Mouse (Mus musculus): Measurements from ENCODE around the gene Cacna2d1.

Gene Cacna2d1

GRCm38 (mm10) chr5:15934376-15935233 lies at the start of gene Cacna2d1:
Gene Cacna2d1 (plus strand): TSS chr5:15934691.
- DNase-seq (ENCODE audit: low spot score), result peak; percentile 62

- DNase-seq (ENCODE audit: low spot score), result no peak
Observed at GRCm38 (mm10) chr5:15895098-15895497, 39.4 kb upstream of the Cacna2d1 start.

GRCm38 (mm10) chr5:15896706-15897105 lies 37.8 kb upstream of the Cacna2d1 start:
- DNase-seq (ENCODE audit: low spot score), result peak; percentile 10

- no peak for DNase-seq (ENCODE audit: low spot score)
Observed at GRCm38 (mm10) chr5:15906446-15906845, 28.0 kb upstream of the Cacna2d1 start.

GRCm38 (mm10) chr5:15914931-15915330 lies 19.6 kb upstream of the Cacna2d1 start:
- DNase-seq (ENCODE audit: low spot score), result no peak

- no peak for DNase-seq (ENCODE audit: low spot score)
Observed at GRCm38 (mm10) chr5:15928506-15928905, 6.0 kb upstream of the Cacna2d1 start.

GRCm38 (mm10) chr5:15933017-15933416 lies 1.5 kb upstream of the Cacna2d1 start:
- peak; percentile 40 for DNase-seq (ENCODE audit: low spot score)

- DNase-seq (ENCODE audit: low spot score), result peak; percentile 65
Observed at GRCm38 (mm10) chr5:15933581-15934375, 713 bp upstream of the Cacna2d1 start.

GRCm38 (mm10) chr5:15935234-15935728 lies 790 bp downstream of the Cacna2d1 start:
- peak; percentile 62 for DNase-seq (ENCODE audit: low spot score)

- peak; percentile 50 for DNase-seq (ENCODE audit: low spot score)
Observed at GRCm38 (mm10) chr5:15935831-15936710, 1.6 kb downstream of the Cacna2d1 start.

GRCm38 (mm10) chr5:15941191-15941725 lies 6.8 kb downstream of the Cacna2d1 start:
- no peak for DNase-seq (ENCODE audit: low spot score)

- no peak for DNase-seq (ENCODE audit: low spot score)
Observed at GRCm38 (mm10) chr5:15942051-15942450, 7.6 kb downstream of the Cacna2d1 start.

GRCm38 (mm10) chr5:15948290-15949037 lies 14.0 kb downstream of the Cacna2d1 start:
- DNase-seq (ENCODE audit: low spot score), result no peak

GRCm38 (mm10) chr5:15959760-15960159 lies 25.3 kb downstream of the Cacna2d1 start:
- DNase-seq (ENCODE audit: low spot score), result no peak

GRCm38 (mm10) chr5:15961866-15962265 lies 27.4 kb downstream of the Cacna2d1 start:
- DNase-seq (ENCODE audit: low spot score), result no peak

GRCm38 (mm10) chr5:15966888-15967287 lies 32.4 kb downstream of the Cacna2d1 start:
- DNase-seq (ENCODE audit: low spot score), result no peak

- peak; percentile 41 for DNase-seq (ENCODE audit: low spot score)
Observed at GRCm38 (mm10) chr5:15971821-15972220, 37.3 kb downstream of the Cacna2d1 start.

GRCm38 (mm10) chr5:15972351-15972750 lies 37.9 kb downstream of the Cacna2d1 start:
- no peak for DNase-seq (ENCODE audit: low spot score)

- DNase-seq (ENCODE audit: low spot score), result no peak
Observed at GRCm38 (mm10) chr5:15974652-15975051, 40.2 kb downstream of the Cacna2d1 start.

GRCm38 (mm10) chr5:15979225-15979624 lies 44.7 kb downstream of the Cacna2d1 start:
- no peak for DNase-seq (ENCODE audit: low spot score)

GRCm38 (mm10) chr5:15982573-15982972 lies 48.1 kb downstream of the Cacna2d1 start:
- peak; percentile 29 for DNase-seq (ENCODE audit: low spot score)
